Mouse (Mus musculus): ENCODE results near the gene Rgma.

Gene Rgma

GRCm38 (mm10) chr7:73402671-73403070, 27.4 kb downstream of the Rgma start:
- DNase-seq: no peak

- DNase-seq: no peak
Observed at GRCm38 (mm10) chr7:73403538-73403937, 28.2 kb downstream of the Rgma start.

GRCm38 (mm10) chr7:73405550-73405949, 30.2 kb downstream of the Rgma start:
- no peak for DNase-seq

GRCm38 (mm10) chr7:73411523-73411922, 36.2 kb downstream of the Rgma start:
- DNase-seq: no peak

GRCm38 (mm10) chr7:73411986-73412385, 36.7 kb downstream of the Rgma start:
- DNase-seq: no peak

- peak; percentile 41 for DNase-seq
Observed at GRCm38 (mm10) chr7:73412419-73412818, 37.1 kb downstream of the Rgma start.

- no peak for DNase-seq
Observed at GRCm38 (mm10) chr7:73414192-73414591, 38.9 kb downstream of the Rgma start.

- no peak for DNase-seq
Observed at GRCm38 (mm10) chr7:73419375-73419774, 44.1 kb downstream of the Rgma start.

GRCm38 (mm10) chr7:73420827-73421226, 45.5 kb downstream of the Rgma start:
- DNase-seq: no peak

GRCm38 (mm10) chr7:73421278-73422015, 46.1 kb downstream of the Rgma start:
- no peak for DNase-seq

- DNase-seq: peak; percentile 86
Observed at GRCm38 (mm10) chr7:73422223-73423113, 47.2 kb downstream of the Rgma start.

- DNase-seq: no peak
Observed at GRCm38 (mm10) chr7:73423236-73423635, 47.9 kb downstream of the Rgma start.

- DNase-seq: no peak
Observed at GRCm38 (mm10) chr7:73424243-73424642, 48.9 kb downstream of the Rgma start.

- no peak for DNase-seq
Observed at GRCm38 (mm10) chr7:73424705-73425104, 49.4 kb downstream of the Rgma start.

GRCm38 (mm10) chr7:73425451-73425850, 50.1 kb downstream of the Rgma start:
- DNase-seq: no peak

- peak; percentile 49 for DNase-seq
Observed at GRCm38 (mm10) chr7:73426235-73426634, 50.9 kb downstream of the Rgma start.

- no peak for DNase-seq
Observed at GRCm38 (mm10) chr7:73426752-73427386, 51.6 kb downstream of the Rgma start.

GRCm38 (mm10) chr7:73427794-73428193, 52.5 kb downstream of the Rgma start:
- no peak for DNase-seq

GRCm38 (mm10) chr7:73428525-73428924, 53.2 kb downstream of the Rgma start:
- DNase-seq: no peak

- no peak for DNase-seq
Observed at GRCm38 (mm10) chr7:73433637-73434335, 58.5 kb downstream of the Rgma start.

GRCm38 (mm10) chr7:73434336-73434677, 59.0 kb downstream of the Rgma start:
- DNase-seq: no peak

GRCm38 (mm10) chr7:73435685-73436084, 60.4 kb downstream of the Rgma start:
- peak; percentile 45 for DNase-seq

GRCm38 (mm10) chr7:73441802-73442201, 66.5 kb downstream of the Rgma start:
- no peak for DNase-seq

Data from lung, postnatal 36 days (tissue).